ENCODE assay signal across 8 mouse cellular contexts in genomic region chr5:32863253-32864228, GRCm38 (mm10). TPM values are rescaled to one million over a fixed set of nuclear protein-coding genes. Genes with fewer than 3 reads are reported as not detected.
DNase-seq lines count a peak whose midpoint lies in the region; ATAC-seq and TF ChIP-seq lines count a peak whose summit lies in the region.

Gene Depdc5 (plus strand): TSS chr5:32863701.

- no peaks in the 10 kb centered on the region for H3K9me3 ChIP-seq in kidney, embryonic 14.5 days (ENCODE audit: control insufficient read depth, low read length)
- no peaks in the 10 kb centered on the region for H3K9me3 ChIP-seq in limb, embryonic 15.5 days

- H3K27me3 ChIP-seq in kidney, embryonic 14.5 days (ENCODE audit: control insufficient read depth, insufficient read depth, low read length) = no peaks in the 10 kb centered on the region
- no peaks in the 10 kb centered on the region for H3K27me3 ChIP-seq in limb, embryonic 15.5 days

- H3K9ac ChIP-seq in kidney, embryonic 14.5 days (ENCODE audit: low read depth, low read length) = peak within 1 kb of the TSS; percentile 81
- peak within 1 kb of the TSS; percentile 65 for H3K9ac ChIP-seq in limb, embryonic 15.5 days

- ATAC-seq in kidney, embryonic 14.5 days (ENCODE audit: low FRiP score, low TSS enrichment) = peak; percentile 99
- peak; percentile 97 for ATAC-seq in limb, embryonic 15.5 days (ENCODE audit: insufficient number of reproducible peaks, low FRiP score, low TSS enrichment, low read depth)

- TF ChIP-seq POLR2A in bone marrow macrophage, adult 2 months (IDR thresholded peaks at IDR 0.05; ENCODE audit: borderline replicate concordance, low read depth, low read length) = no peak
- TF ChIP-seq POLR2A in embryonic fibroblast, embryonic 13.5 days (IDR thresholded peaks at IDR 0.05; ENCODE audit: low read depth, low read length) = peak; percentile 82

- peak; percentile 95 for DNase-seq in A20 (ENCODE audit: low read depth, low spot score)
- peak; percentile 92 for DNase-seq in heart, adult 9 months (ENCODE audit: low spot score in 2 of 2)
- peak; percentile 86 for DNase-seq in monocyte, adult 2 months (ENCODE audit: low read depth in 1 of 2, low spot score in 2 of 2)
- peak; percentile 96 to 98 for DNase-seq in spleen, postnatal 36 days (ENCODE audit: low spot score in 2 of 2)

- peak within 1 kb of the TSS; percentile 86 for H3K4me3 ChIP-seq in bone marrow macrophage, adult 2 months (ENCODE audit: insufficient read depth, low read length)
- H3K4me3 ChIP-seq in embryonic fibroblast, embryonic 13.5 days (ENCODE audit: insufficient read depth, low read length) = peak within 1 kb of the TSS; percentile 81
- H3K4me3 ChIP-seq in kidney, embryonic 14.5 days (ENCODE audit: low read length) = peak within 1 kb of the TSS; percentile 79
- H3K4me3 ChIP-seq in limb, embryonic 15.5 days = peak within 1 kb of the TSS; percentile 70

- peaks cover 6% of the 10 kb centered on the region; the same call in 1 of the 2 replicates for H3K4me1 ChIP-seq in bone marrow macrophage, adult 2 months (ENCODE audit: control insufficient read depth, insufficient read depth, low read length)
- 0 out of 2 replicates have a peak, but pooled peaks cover 5% of the 10 kb centered on the region for H3K4me1 ChIP-seq in embryonic fibroblast, embryonic 13.5 days (ENCODE audit: control insufficient read depth, insufficient read depth, low read length)
- no peaks in the 10 kb centered on the region; the same call in 1 of the 2 replicates for H3K4me1 ChIP-seq in kidney, embryonic 14.5 days (ENCODE audit: control insufficient read depth, insufficient read depth, low read length)
- H3K4me1 ChIP-seq in limb, embryonic 15.5 days = peaks cover 7% of the 10 kb centered on the region

- peaks cover 16% of the 10 kb centered on the region for H3K36me3 ChIP-seq in kidney, embryonic 14.5 days (ENCODE audit: control insufficient read depth, insufficient read depth, low read length)
- H3K36me3 ChIP-seq in limb, embryonic 15.5 days = peaks cover 14% of the 10 kb centered on the region; the same call in 1 of the 2 replicates

- H3K27ac ChIP-seq in bone marrow macrophage, adult 2 months (ENCODE audit: insufficient read depth, low read depth, low read length) = peak within 1 kb of the TSS; percentile 92
- H3K27ac ChIP-seq in embryonic fibroblast, embryonic 13.5 days (ENCODE audit: insufficient read depth, low read length) = peak within 1 kb of the TSS; percentile 78
- peak within 1 kb of the TSS; percentile 83; the same call in 1 of the 2 replicates for H3K27ac ChIP-seq in kidney, embryonic 14.5 days (ENCODE audit: low read depth, low read length)
- peak within 1 kb of the TSS; percentile 88 for H3K27ac ChIP-seq in limb, embryonic 15.5 days

- under 1% methylated on average over 54 of the region's 64 CpGs for WGBS in kidney, embryonic 14.5 days
- under 1% methylated on average over 59 of the region's 64 CpGs for WGBS in limb, embryonic 15.5 days

- no peak for TF ChIP-seq CTCF in bone marrow macrophage, adult 2 months (IDR thresholded peaks at IDR 0.05; ENCODE audit: low read depth, low read length)
- no peak for TF ChIP-seq CTCF in embryonic fibroblast, embryonic 13.5 days (IDR thresholded peaks at IDR 0.05; ENCODE audit: borderline replicate concordance, insufficient read depth, low read length)

- peak within 1 kb of the TSS; percentile 58 for H3K4me2 ChIP-seq in kidney, embryonic 14.5 days (replicated peaks; ENCODE audit: low read depth, low read length)
- H3K4me2 ChIP-seq in limb, embryonic 15.5 days = peak within 1 kb of the TSS; percentile 59

RNA-seq across cellular contexts. Expression of gene Depdc5, which starts in this region (rescaled TPM):
- 16.7 and 21.0 TPM in 2 replicates for polyA plus RNA-seq in bone marrow macrophage, adult 2 months (2012; ENCODE audit: insufficient read depth, insufficient read length, missing spikeins)
- polyA plus RNA-seq in embryonic fibroblast, embryonic 13.5 days (2011; ENCODE audit: insufficient read length, low read depth, missing spikeins) = 17.6 and 22.4 TPM in 2 replicates
- polyA plus RNA-seq in kidney, embryonic 14.5 days (2014; fragmentation: Nextera tagmentation; extraction: Ambion mirVana) = 16.8 and 19.8 TPM in 2 replicates
- polyA plus RNA-seq in limb, embryonic 15.5 days (2015; fragmentation: Nextera tagmentation; extraction: Ambion mirVana) = 18.7 and 19.7 TPM in 2 replicates

Comparison
In these comparisons a context has a peak if more than half of its experiments do, and no peak if none do; other contexts are left out.
1. Peak in every context shown above with its lines: DNase-seq, ATAC-seq, H3K4me3 ChIP-seq and H3K27ac ChIP-seq.